Mouse (Mus musculus): ENCODE results near the gene Klhl30. TPM values are rescaled to one million over a fixed set of nuclear protein-coding genes. Genes with fewer than 3 reads are reported as not detected.

The Klhl30 gene
- polyA plus RNA-seq (2014; fragmentation: Nextera tagmentation; extraction: Ambion mirVana) = 0.07 TPM in 1 of 2 replicates, not detected in the other

DNA sequence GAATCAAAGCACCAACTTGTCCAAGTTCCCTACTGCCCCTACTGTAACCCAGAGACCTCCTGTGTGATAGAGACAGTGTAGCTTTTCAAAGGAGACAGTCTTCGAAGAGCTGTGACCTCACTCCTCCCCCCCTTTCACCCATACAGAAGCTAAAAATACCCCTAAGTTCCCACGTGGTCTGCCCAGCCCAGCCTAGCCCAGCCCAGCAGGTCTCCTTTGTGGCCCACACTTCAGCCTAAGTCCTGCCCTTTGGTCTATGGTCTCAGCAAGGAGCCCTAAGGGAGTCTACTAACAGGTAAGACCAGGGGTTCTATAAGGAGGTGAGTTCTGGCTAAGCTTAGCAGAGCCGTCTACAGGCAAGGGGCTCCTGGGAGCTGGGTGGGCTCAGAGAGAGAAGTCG lies at the start of gene Klhl30:
TSS of gene Klhl30 (plus strand) at position 176 of the 400 bp plus-strand sequence.
- no peak within 1 kb of the TSS for H3K4me3 ChIP-seq (ENCODE audit: low read length)

DNA sequence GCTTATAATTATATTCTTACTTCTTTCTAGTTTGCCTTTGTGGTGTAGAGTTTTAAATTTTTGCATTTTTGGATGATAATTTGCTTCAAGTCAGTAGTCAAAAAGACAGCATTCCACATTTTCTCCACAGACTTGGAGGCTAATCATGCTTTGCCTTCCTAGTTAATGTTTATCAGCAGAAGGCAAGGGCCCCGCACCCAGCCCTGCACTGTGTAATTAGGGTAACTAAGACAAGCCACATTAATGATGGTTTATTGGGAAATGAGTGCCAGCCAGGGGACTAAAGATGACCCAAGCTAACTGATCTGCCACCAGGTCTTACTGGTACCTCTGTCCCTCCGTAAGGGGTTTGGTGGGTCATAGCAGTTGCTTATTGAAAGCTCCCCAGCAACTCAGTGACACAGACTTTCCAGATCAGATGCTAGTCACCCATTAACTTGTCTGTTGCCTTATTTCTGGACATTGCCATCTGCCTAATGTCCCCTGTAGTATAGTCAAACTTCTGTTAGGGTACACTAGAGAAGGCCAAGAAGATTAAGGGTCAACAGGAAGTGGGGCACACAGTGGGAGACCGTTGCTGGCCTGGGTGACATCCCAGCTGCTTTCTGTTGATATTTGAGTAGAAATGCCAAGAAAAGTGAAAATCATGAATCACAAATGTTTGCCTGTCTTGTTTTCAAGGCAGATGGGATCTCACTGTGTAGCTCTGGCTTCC lies 49.5 kb upstream of the Klhl30 start:
- H3K9me3 ChIP-seq (ENCODE audit: control insufficient read depth, low read length) = no peaks in the 10 kb centered on the region
- H3K4me1 ChIP-seq (ENCODE audit: control insufficient read depth, insufficient read depth, low read length) = peaks cover 16% of the 10 kb centered on the region
- H3K4me2 ChIP-seq (replicated peaks; ENCODE audit: low read depth, low read length) = no peak overlapping the region
- H3K9ac ChIP-seq (ENCODE audit: low read depth, low read length) = no peak overlapping the region
- H3K27ac ChIP-seq (ENCODE audit: low read depth, low read length) = peak overlapping the region; percentile 37; the same call in 1 of the 2 replicates
- no peak overlapping the region for H3K4me3 ChIP-seq (ENCODE audit: low read length)
- H3K27me3 ChIP-seq (ENCODE audit: control insufficient read depth, insufficient read depth, low read length) = no peaks in the 10 kb centered on the region
- peaks cover 13% of the 10 kb centered on the region for H3K36me3 ChIP-seq (ENCODE audit: control insufficient read depth, insufficient read depth, low read length)
- 56% methylated on average over 3 of the region's 3 CpGs for WGBS
- no peak for ATAC-seq (ENCODE audit: low FRiP score, low TSS enrichment)

More for the DNA sequence above, at the start of gene Klhl30:
- no peak within 1 kb of the TSS for H3K9ac ChIP-seq (ENCODE audit: low read depth, low read length)
- H3K4me1 ChIP-seq (ENCODE audit: control insufficient read depth, insufficient read depth, low read length) = no peaks in the 10 kb centered on the region
- ATAC-seq (ENCODE audit: low FRiP score, low TSS enrichment) = no peak
- no peak within 1 kb of the TSS for H3K4me2 ChIP-seq (replicated peaks; ENCODE audit: low read depth, low read length)
- WGBS = 61% methylated on average over 4 of the region's 4 CpGs
- H3K27ac ChIP-seq (ENCODE audit: low read depth, low read length) = no peak within 1 kb of the TSS
- H3K36me3 ChIP-seq (ENCODE audit: control insufficient read depth, insufficient read depth, low read length) = no peaks in the 10 kb centered on the region
- no peaks in the 10 kb centered on the region for H3K9me3 ChIP-seq (ENCODE audit: control insufficient read depth, low read length)
- peaks cover 13% of the 10 kb centered on the region for H3K27me3 ChIP-seq (ENCODE audit: control insufficient read depth, insufficient read depth, low read length)

DNA sequence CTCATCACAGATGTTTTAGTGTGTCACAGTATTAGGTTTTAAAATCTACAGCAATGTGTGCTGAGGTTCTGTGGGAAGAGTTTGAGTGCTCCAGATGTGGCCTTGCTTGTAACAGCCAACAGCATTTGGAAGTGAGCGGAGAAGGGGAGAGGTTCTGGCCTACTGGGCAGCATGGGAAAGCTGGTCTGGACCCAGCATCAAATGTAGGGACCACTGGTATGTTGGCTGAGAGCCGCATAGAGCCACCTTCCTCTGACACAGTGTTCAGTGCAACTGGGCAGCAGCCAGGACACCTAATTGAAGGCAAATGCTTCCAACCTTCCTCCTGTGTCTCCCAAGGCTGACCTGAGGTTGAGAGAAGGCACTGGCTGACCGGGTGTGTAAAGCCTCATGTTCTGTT lies 48.8 kb upstream of the Klhl30 start:
- Histone ChIP-seq H3K4me2 (replicated peaks; ENCODE audit: low read depth, low read length) (no peak overlapping the region), H3K27me3 (ENCODE audit: control insufficient read depth, insufficient read depth, low read length) (no peaks in the 10 kb centered on the region), H3K4me1 (ENCODE audit: control insufficient read depth, insufficient read depth, low read length) (peaks cover 16% of the 10 kb centered on the region), H3K36me3 (ENCODE audit: control insufficient read depth, insufficient read depth, low read length) (peaks cover 13% of the 10 kb centered on the region), H3K27ac (ENCODE audit: low read depth, low read length) (no peak overlapping the region), H3K9me3 (ENCODE audit: control insufficient read depth, low read length) (no peaks in the 10 kb centered on the region), H3K4me3 (ENCODE audit: low read length) (no peak overlapping the region), H3K9ac (ENCODE audit: low read depth, low read length) (no peak overlapping the region)
- WGBS = 86% methylated on average over 3 of the region's 3 CpGs
- ATAC-seq (ENCODE audit: low FRiP score, low TSS enrichment) = no peak

DNA sequence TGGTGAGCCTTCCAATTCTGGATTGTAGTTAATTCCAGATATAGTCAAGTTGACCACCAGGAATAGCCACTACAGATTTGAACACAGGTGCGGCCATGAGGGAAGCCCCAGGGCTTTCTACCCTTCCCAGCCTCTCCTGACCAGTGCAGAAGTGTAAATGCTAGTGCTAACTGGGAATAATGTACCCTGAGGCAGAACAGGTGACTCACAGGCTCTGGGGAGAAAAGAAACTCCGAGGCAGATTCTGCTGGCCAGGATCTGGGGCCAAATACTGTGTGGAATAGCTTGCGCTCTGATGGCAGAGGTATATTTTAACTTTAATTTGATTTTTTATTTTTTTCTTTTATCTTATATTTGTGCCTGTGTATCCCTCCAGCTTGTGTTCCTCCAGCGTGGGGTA lies 46.2 kb upstream of the Klhl30 start:
- Histone ChIP-seq H3K9me3 (ENCODE audit: control insufficient read depth, low read length) (no peaks in the 10 kb centered on the region), H3K9ac (ENCODE audit: low read depth, low read length) (no peak overlapping the region), H3K4me3 (ENCODE audit: low read length) (no peak overlapping the region), H3K36me3 (ENCODE audit: control insufficient read depth, insufficient read depth, low read length) (peaks cover 32% of the 10 kb centered on the region), H3K27me3 (ENCODE audit: control insufficient read depth, insufficient read depth, low read length) (no peaks in the 10 kb centered on the region), H3K4me1 (ENCODE audit: control insufficient read depth, insufficient read depth, low read length) (peaks cover 9% of the 10 kb centered on the region), H3K27ac (ENCODE audit: low read depth, low read length) (no peak overlapping the region), H3K4me2 (replicated peaks; ENCODE audit: low read depth, low read length) (no peak overlapping the region)
- 85% methylated on average over 4 of the region's 4 CpGs for WGBS
- no peak for ATAC-seq (ENCODE audit: low FRiP score, low TSS enrichment)

DNA sequence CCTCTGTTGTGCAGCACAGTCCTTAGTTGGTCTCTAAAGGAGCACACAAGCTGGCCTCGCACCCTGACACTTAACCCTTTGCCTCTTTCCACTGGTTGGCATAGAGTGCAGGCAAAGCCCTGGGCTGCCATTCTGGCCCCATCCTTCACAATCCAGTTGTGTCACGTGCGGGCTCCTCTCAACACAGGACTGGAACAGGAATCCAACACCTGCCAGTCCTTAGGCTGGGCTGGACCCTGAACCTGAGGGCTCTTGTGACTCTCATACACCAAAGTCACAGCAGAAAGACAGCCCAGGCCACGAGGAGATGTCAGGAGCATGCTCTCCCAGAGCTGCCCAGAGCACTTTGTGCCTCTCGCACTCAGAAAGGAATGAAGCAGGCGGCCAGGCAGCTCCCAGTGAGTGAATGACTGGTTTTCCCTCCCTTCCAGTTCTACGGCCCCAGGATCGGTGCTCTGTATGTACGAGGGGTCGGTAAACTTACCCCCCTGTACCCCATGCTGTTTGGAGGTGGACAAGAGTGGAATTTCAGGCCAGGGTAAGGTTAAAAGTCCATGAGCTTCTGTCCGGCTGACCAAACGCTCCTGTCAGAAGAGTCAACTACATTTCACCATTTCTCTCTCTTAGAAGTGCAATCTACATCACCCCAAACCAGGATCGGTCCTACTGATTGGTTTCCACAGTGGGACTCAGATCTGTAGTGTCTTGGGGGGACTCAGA lies 41.3 kb upstream of the Klhl30 start:
- no peak overlapping the region for H3K4me3 ChIP-seq (ENCODE audit: low read length)
- no peak for ATAC-seq (ENCODE audit: low FRiP score, low TSS enrichment)
- H3K27me3 ChIP-seq (ENCODE audit: control insufficient read depth, insufficient read depth, low read length) = no peaks in the 10 kb centered on the region
- peaks cover 37% of the 10 kb centered on the region for H3K36me3 ChIP-seq (ENCODE audit: control insufficient read depth, insufficient read depth, low read length)
- H3K9me3 ChIP-seq (ENCODE audit: control insufficient read depth, low read length) = no peaks in the 10 kb centered on the region
- 0 out of 2 replicates have a peak, but pooled peaks cover 4% of the 10 kb centered on the region for H3K4me1 ChIP-seq (ENCODE audit: control insufficient read depth, insufficient read depth, low read length)
- no peak overlapping the region for H3K4me2 ChIP-seq (replicated peaks; ENCODE audit: low read depth, low read length)
- H3K9ac ChIP-seq (ENCODE audit: low read depth, low read length) = no peak overlapping the region
- no peak overlapping the region for H3K27ac ChIP-seq (ENCODE audit: low read depth, low read length)
- WGBS = 94% methylated on average over 13 of the region's 13 CpGs

DNA sequence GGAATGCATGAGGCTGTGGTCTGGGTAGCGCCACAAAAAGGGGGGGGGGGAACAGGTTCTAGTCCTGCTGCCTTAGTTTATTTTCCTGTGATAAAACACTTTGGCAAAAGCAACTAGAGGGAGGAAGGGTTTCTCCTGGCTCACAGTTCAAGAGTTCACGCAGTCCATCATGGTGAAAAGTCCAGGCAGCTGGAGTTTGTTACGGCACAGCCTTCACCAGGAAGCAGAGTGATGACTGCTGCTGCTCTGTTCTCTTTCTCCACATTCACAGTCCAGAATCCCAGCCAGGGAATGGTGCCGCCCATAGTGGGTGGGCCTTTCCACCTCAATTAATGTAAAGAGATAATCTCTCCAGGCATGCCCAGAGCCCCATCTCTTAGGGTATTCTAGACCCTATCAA lies 38.5 kb upstream of the Klhl30 start:
- no peak overlapping the region for H3K27ac ChIP-seq (ENCODE audit: low read depth, low read length)
- H3K4me3 ChIP-seq (ENCODE audit: low read length) = no peak overlapping the region
- no peaks in the 10 kb centered on the region for H3K27me3 ChIP-seq (ENCODE audit: control insufficient read depth, insufficient read depth, low read length)
- no peak overlapping the region for H3K9ac ChIP-seq (ENCODE audit: low read depth, low read length)
- 0 out of 2 replicates have a peak, but pooled peaks cover 4% of the 10 kb centered on the region for H3K4me1 ChIP-seq (ENCODE audit: control insufficient read depth, insufficient read depth, low read length)
- H3K4me2 ChIP-seq (replicated peaks; ENCODE audit: low read depth, low read length) = no peak overlapping the region
- ATAC-seq (ENCODE audit: low FRiP score, low TSS enrichment) = no peak
- no peaks in the 10 kb centered on the region for H3K9me3 ChIP-seq (ENCODE audit: control insufficient read depth, low read length)
- H3K36me3 ChIP-seq (ENCODE audit: control insufficient read depth, insufficient read depth, low read length) = peaks cover 24% of the 10 kb centered on the region
- WGBS = 79% methylated on average over 4 of the region's 4 CpGs

DNA sequence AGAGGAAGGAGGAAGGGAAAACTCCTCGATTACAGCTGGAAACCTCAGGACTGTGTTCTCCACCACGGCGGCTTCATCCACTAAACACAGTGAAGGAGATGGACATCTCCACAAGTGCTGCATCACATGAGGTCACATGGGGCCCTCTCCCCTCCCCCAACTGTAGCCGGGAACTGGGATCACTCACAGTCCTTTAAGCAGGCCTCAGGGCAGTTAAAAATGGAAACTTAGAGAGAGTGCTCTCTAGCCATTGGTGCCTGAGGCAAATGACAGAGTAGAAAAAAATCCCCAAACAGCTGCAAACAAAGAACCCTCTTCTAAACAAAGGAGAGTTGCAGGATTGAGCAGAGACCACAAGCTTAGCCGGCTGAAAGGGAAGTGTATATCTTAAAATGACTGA lies 37.6 kb upstream of the Klhl30 start:
- Histone ChIP-seq H3K27me3 (ENCODE audit: control insufficient read depth, insufficient read depth, low read length) (no peaks in the 10 kb centered on the region), H3K27ac (ENCODE audit: low read depth, low read length) (no peak overlapping the region), H3K4me1 (ENCODE audit: control insufficient read depth, insufficient read depth, low read length) (0 out of 2 replicates have a peak, but pooled peaks cover 4% of the 10 kb centered on the region), H3K36me3 (ENCODE audit: control insufficient read depth, insufficient read depth, low read length) (peaks cover 22% of the 10 kb centered on the region), H3K4me2 (replicated peaks; ENCODE audit: low read depth, low read length) (no peak overlapping the region), H3K9ac (ENCODE audit: low read depth, low read length) (no peak overlapping the region), H3K9me3 (ENCODE audit: control insufficient read depth, low read length) (no peaks in the 10 kb centered on the region), H3K4me3 (ENCODE audit: low read length) (no peak overlapping the region)
- no peak for ATAC-seq (ENCODE audit: low FRiP score, low TSS enrichment)
- WGBS = 55% methylated on average over 5 of the region's 5 CpGs

DNA sequence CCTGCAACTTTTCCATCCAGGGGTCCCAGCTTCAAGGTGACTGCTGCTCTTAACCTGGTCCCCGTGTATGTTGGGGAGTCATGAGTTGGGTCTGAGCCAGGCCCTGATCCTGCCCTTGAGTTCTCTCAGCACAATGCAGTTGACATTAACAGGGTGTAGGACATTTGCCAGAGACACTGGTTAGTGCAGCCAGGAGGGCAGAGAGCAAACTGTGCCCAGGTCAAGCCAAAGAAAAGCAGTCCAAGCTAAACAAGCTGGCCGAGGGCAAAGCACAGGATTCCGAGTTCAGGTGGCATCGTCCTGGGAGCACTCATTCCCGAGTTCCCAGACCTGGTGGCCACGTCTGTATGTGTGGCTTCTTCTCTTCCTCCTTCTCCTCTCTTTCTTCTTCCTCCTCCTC lies 33.2 kb upstream of the Klhl30 start:
- Histone ChIP-seq H3K4me1 (ENCODE audit: control insufficient read depth, insufficient read depth, low read length) (0 out of 2 replicates have a peak, but pooled peaks cover 4% of the 10 kb centered on the region), H3K27me3 (ENCODE audit: control insufficient read depth, insufficient read depth, low read length) (no peaks in the 10 kb centered on the region), H3K4me2 (replicated peaks; ENCODE audit: low read depth, low read length) (no peak overlapping the region), H3K4me3 (ENCODE audit: low read length) (no peak overlapping the region), H3K27ac (ENCODE audit: low read depth, low read length) (no peak overlapping the region), H3K9ac (ENCODE audit: low read depth, low read length) (no peak overlapping the region), H3K9me3 (ENCODE audit: control insufficient read depth, low read length) (no peaks in the 10 kb centered on the region), H3K36me3 (ENCODE audit: control insufficient read depth, insufficient read depth, low read length) (no peaks in the 10 kb centered on the region)
- ATAC-seq (ENCODE audit: low FRiP score, low TSS enrichment) = no peak
- 84% methylated on average over 6 of the region's 6 CpGs for WGBS

Measured in kidney, embryonic 14.5 days (tissue).